Mouse (Mus musculus) G1E (cell line): ENCODE data around the gene Xbp1. TPM values are rescaled to one million over a fixed set of nuclear protein-coding genes. Genes with fewer than 3 reads are reported as not detected.
A peak's percentile ranks its signal among the peaks of the same experiment; 100 is the strongest.

Source experiments
- ATAC-seq: 2 replicates; pipeline ENCODE4 v1.8.0; 2016; ENCODE audit warnings: mild to moderate bottlenecking; ENCODE audit not compliant: insufficient number of reproducible peaks, poor library complexity, low FRiP score, severe bottlenecking; ENCODE audit errors: extremely low read depth
- DNase-seq: peaks from one replicate; pipeline ENCODE4 v3.0.0; 2012; ENCODE audit warnings: low spot score
- H3K27me3 ChIP-seq: 2 replicates; pipeline ENCODE4 v1.6.1; 2012; ENCODE audit warnings: mild to moderate bottlenecking, low read length, inconsistent platforms; ENCODE audit not compliant: insufficient read depth
- H3K36me3 ChIP-seq: replicated peaks from 2 replicates; pipeline ENCODE3; 2012; ENCODE audit warnings: mild to moderate bottlenecking, inconsistent platforms
- H3K4me1 ChIP-seq: 2 replicates; pipeline ENCODE4 v1.6.1; 2012; ENCODE audit warnings: low read depth, low read length, inconsistent platforms, mixed read lengths; ENCODE audit not compliant: insufficient read depth
- H3K4me3 ChIP-seq: 2 replicates; pipeline ENCODE4 v1.5.1; 2012; ENCODE audit warnings: low read depth, mild to moderate bottlenecking, inconsistent platforms, low read length, moderate library complexity, mixed read lengths
- H3K9me3 ChIP-seq: replicated peaks from 2 replicates; pipeline ENCODE4 v1.6.1; 2012; ENCODE audit warnings: inconsistent platforms
- CTCF ChIP-seq: IDR thresholded peaks from 2 replicates; pipeline ENCODE4 v1.5.1; 2012; ENCODE audit warnings: low read depth, low read length, inconsistent platforms, mixed read lengths
- GATA1 ChIP-seq: IDR thresholded peaks from 2 replicates; pipeline ENCODE4 v1.6.1; 2012; ENCODE audit warnings: borderline replicate concordance, low read length, inconsistent platforms, mixed read lengths
- GATA2 ChIP-seq: IDR thresholded peaks from 2 replicates; pipeline ENCODE4 v1.6.1; 2012; ENCODE audit warnings: low read depth, low read length, inconsistent platforms, borderline replicate concordance
- POLR2AphosphoS5 ChIP-seq: IDR thresholded peaks from 2 replicates; pipeline ENCODE4 v1.6.1; 2012; ENCODE audit warnings: low read depth, low read length, inconsistent platforms; ENCODE audit not compliant: insufficient replicate concordance
- TAL1 ChIP-seq: conservative IDR thresholded peaks from 2 replicates; pipeline ENCODE4 v1.6.1; 2012; ENCODE audit warnings: low read depth, low read length, inconsistent platforms, mixed read lengths
- polyA plus RNA-seq: library from polyadenylated mRNA; stranded (reverse); fragments of >175 nt; gene quantifications from 2 replicates; pipeline ENCODE4 v1.2.3, GENCODE M21; 2012
- total RNA-seq, 2 experiments: library from RNA; stranded (forward) in 1 of 2; stranded (reverse) in 1 of 2; fragments of 200-1000 nt in 1 of 2; fragments of >200 nt in 1 of 2; fragmentation: Nextera tagmentation in 1 of 2; gene quantifications; 2 replicates each; pipeline ENCODE4 v1.2.3; 2014 to 2017

Xbp1 gene
- total and polyA plus RNA-seq, 3 experiments, result 50.6 to 185 (median 125) TPM

GRCm38 (mm10) chr11:5517346-5517745 lies 3.1 kb upstream of the Xbp1 start:
- Histone ChIP-seq H3K36me3 (peaks cover 4% of the 10 kb centered on the region), H3K27me3 (peaks cover 18% of the 10 kb centered on the region), H3K4me1 (peaks cover 26% of the 10 kb centered on the region), H3K4me3 (no peak overlapping the region), H3K9me3 (no peaks in the 10 kb centered on the region)
- no peak for DNase-seq
- no peak for TF ChIP-seq CTCF
- no peak for TF ChIP-seq GATA1
- TF ChIP-seq POLR2AphosphoS5, result no peak
- TF ChIP-seq TAL1, result no peak
- TF ChIP-seq GATA2, result no peak
- ATAC-seq, result no peak

- no peak for ATAC-seq
- Histone ChIP-seq H3K36me3 (peaks cover 27% of the 10 kb centered on the region), H3K4me1 (peaks cover 41% of the 10 kb centered on the region), H3K27me3 (peaks cover 13% of the 10 kb centered on the region), H3K4me3 (no peak overlapping the region; the same call in 1 of the 2 replicates), H3K9me3 (no peaks in the 10 kb centered on the region)
- TF ChIP-seq TAL1 (no peak), GATA2 (no peak), CTCF (no peak), GATA1 (no peak), POLR2AphosphoS5 (no peak)
- DNase-seq, result no peak
These were observed 778 bp upstream of the Xbp1 start for GRCm38 (mm10) chr11:5519681-5520080.

GRCm38 (mm10) chr11:5521266-5521515 lies 732 bp downstream of the Xbp1 start:
- peak overlapping the region; percentile 89 for H3K4me3 ChIP-seq
- peaks cover 43% of the 10 kb centered on the region for H3K36me3 ChIP-seq
- TF ChIP-seq TAL1 (no peak), CTCF (no peak), GATA1 (no peak), GATA2 (no peak), POLR2AphosphoS5 (no peak)
- H3K9me3 ChIP-seq, result no peaks in the 10 kb centered on the region
- H3K27me3 ChIP-seq, result peaks cover 10% of the 10 kb centered on the region; the same call in 1 of the 2 replicates
- peaks cover 46% of the 10 kb centered on the region for H3K4me1 ChIP-seq
- DNase-seq (no peak), ATAC-seq (no peak)

- ATAC-seq (peak; percentile 63), DNase-seq (peak; percentile 69)
- H3K27me3 ChIP-seq, result peaks cover 7% of the 10 kb centered on the region; the same call in 1 of the 2 replicates
- H3K4me1 ChIP-seq, result peaks cover 47% of the 10 kb centered on the region
- H3K36me3 ChIP-seq, result peaks cover 48% of the 10 kb centered on the region
- peak overlapping the region; percentile 89 for H3K4me3 ChIP-seq
- no peaks in the 10 kb centered on the region for H3K9me3 ChIP-seq
- TF ChIP-seq POLR2AphosphoS5 (no peak), CTCF (no peak), GATA1 (no peak), TAL1 (no peak), GATA2 (no peak)
These were observed 1.2 kb downstream of the Xbp1 start for GRCm38 (mm10) chr11:5521516-5522291.

- H3K4me3 ChIP-seq, result peak overlapping the region; percentile 31; the same call in 1 of the 2 replicates
- H3K27me3 ChIP-seq, result no peaks in the 10 kb centered on the region
- TF ChIP-seq GATA2, result no peak
- TF ChIP-seq POLR2AphosphoS5, result no peak
- no peak for TF ChIP-seq GATA1
- TF ChIP-seq TAL1, result no peak
- TF ChIP-seq CTCF, result no peak
- peaks cover 52% of the 10 kb centered on the region for H3K4me1 ChIP-seq
- no peak for ATAC-seq
- peaks cover 60% of the 10 kb centered on the region for H3K36me3 ChIP-seq
- DNase-seq, result no peak
- no peaks in the 10 kb centered on the region for H3K9me3 ChIP-seq
These were observed 2.4 kb downstream of the Xbp1 start for GRCm38 (mm10) chr11:5522798-5523415.

GRCm38 (mm10) chr11:5525418-5525817 lies 5.0 kb downstream of the Xbp1 start:
- H3K4me1 ChIP-seq, result peaks cover 59% of the 10 kb centered on the region
- H3K36me3 ChIP-seq, result peaks cover 85% of the 10 kb centered on the region
- no peak overlapping the region for H3K4me3 ChIP-seq
- DNase-seq (no peak), ATAC-seq (no peak)
- H3K27me3 ChIP-seq, result no peaks in the 10 kb centered on the region
- TF ChIP-seq GATA2, result no peak
- no peak for TF ChIP-seq GATA1
- no peak for TF ChIP-seq TAL1
- TF ChIP-seq CTCF, result no peak
- no peak for TF ChIP-seq POLR2AphosphoS5
- no peaks in the 10 kb centered on the region for H3K9me3 ChIP-seq
